Mouse (Mus musculus) urinary bladder, adult 2 months (tissue): ENCODE measurements around the gene Tesc. TPM values are rescaled to one million over a fixed set of nuclear protein-coding genes. Genes with fewer than 3 reads are reported as not detected.

ENCODE experiments used
- DNase-seq: peaks from one replicate; pipeline ENCODE4 v3.0.0; 2022; ENCODE audit warnings: low spot score
- polyA plus RNA-seq: library from polyadenylated mRNA; depleted of rRNA; stranded (reverse); fragments of >200 nt; gene quantifications from 2 replicates; pipeline ENCODE4 v1.2.3, GENCODE M21; 2012; rRNA removed

The Tesc gene
- polyA plus RNA-seq = 1.5 and 2.0 TPM in 2 replicates

DNA sequence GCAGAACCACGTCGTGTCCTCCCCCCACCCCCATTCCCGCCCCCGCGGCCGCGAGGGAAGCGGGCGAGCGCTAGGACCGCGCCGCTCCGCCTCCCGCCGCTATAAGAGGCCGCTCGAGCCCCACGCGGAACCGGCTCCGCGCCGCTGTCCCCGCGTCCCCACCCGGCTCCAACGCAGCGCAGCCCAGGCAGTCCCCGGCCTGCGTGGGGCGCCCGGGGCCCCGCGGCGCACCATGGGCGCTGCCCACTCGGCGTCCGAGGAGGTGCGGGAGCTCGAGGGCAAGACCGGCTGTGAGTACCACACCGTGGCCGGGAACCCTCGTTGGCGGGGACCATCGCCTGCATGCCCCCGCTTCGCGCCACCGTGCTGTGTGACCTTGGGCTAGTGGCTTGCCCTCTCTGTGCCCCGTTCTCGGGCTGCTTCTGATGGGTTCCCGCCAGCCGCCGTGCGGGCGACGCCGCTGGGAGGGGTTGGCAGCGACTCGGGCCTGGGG, at the start of gene Tesc:
Gene Tesc, plus strand, starts transcription at position 46 of the 493 bp plus-strand sequence.
- no peak for DNase-seq

DNA sequence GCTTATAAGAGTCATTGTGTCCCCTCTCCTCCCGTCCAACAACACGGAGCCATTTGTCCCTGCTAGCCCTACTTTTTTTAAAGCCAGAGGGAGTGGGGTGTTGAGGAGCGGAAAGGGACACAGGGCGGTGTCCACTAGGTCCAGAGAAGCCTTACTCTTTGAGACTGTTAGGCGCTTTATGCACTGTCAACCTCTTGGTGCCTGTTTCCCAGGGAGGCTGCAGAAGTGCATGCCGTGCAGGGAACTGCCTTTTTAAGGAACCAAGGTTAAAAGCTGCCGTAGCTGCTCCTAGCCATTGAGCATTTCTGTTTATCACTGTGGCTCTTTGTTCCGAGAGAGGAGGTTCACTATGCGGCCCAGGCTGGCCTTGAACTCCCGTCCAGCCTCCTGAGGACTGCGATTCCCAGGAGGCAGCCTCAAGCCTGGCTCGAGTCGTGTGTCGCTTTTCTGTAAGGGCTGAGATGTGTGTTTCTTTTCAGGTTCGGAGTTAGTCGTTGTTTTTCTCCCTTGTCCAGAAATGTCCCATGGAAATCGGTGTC, 49.3 kb upstream of the Tesc start:
- no peak for DNase-seq

DNA sequence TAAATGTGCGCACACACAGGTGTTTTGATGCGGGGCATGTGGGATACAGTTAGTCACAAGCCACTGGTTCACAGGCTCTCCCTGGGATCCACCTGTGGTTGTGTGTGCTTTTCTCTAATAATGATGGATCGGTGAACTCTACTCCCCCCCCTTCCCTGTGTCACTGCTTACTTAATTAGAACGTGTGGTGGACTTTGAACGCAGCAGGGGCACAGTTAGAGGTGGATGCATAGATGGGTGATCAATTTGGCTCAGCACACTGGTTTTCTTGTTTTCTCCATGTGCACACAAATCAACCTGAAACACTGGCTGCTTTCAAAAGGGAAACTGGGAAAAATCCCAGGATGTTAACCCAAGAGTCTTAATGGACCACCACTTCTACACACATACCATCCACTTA, 48.5 kb upstream of the Tesc start:
- DNase-seq = no peak

DNA sequence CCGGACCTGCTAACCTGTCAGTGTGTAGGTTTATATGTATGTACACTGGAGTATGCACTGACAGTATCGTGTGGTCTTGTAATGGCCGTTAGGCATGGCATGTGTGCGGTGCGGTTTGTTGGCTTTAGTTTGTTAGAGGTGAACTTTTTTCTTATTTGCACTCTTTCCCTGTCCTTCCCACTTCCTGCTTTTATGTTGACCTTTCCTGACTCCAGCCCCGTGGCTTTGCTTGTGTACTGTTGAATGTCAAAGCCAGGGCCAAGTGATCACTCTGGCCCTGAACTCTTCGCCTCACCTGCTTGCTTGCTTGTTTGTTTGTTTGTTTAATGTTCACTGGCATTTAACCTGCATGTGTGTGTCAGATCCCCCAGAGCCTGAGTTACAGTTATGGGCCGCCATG, 46.6 kb upstream of the Tesc start:
- DNase-seq = no peak

DNA sequence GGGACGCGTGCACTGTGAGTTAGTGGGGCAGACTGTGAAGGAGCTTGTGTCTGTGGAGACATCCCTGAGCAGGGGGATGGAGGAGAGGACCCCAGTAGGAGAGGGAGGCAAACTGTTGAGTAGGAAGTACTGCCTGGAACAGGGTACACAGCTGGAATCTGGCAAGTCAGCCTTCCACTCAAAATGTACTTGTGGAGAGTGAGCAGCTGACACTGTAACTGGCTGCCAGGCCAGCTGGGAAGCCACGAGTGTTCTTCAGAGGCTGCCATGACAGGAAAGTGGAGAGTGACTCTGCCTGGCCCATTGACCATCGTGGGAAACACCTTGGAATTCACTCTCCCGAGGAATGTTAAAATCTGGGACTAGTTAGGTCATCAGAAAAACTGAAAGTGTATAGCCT, 45.6 kb upstream of the Tesc start:
- no peak for DNase-seq

DNA sequence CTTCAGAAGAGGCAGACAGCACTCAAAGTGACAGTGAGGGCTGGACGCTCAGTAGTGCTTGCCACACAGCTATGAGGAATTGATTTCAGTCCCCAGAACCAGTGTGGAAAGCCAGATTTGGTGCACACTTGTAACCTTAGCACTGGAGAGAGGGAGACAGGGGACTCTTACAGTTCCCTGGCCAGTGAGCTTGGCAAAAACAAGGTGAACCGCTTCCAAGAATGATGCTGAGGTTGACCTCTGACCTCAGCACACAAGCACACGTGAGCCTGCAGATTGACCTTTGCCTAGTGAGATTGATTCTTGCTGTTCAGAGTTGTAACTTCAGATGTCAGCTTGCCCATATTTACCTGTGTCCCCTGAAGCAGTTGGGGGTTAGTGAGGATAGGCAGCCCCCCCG, 41.2 kb upstream of the Tesc start:
- no peak for DNase-seq

DNA sequence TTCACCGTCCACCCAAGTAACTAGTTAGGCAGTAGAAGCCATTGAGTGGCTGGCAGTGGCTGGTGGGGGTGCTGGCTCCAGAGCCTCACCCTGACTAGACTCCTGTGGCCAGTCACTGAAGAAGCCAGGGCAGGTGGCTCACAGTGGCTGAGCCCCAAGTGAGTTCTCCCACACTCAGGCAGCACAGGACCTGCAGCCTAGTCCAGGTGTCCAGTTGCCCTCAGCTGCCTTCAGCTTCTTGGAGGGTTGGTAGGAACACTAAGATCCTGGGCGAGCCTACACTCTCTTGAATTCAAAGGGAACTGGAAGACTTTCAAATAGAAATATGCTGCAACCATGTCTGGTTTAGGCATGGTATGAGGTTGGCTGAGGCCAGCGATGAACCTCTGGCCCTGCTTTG, 39.7 kb upstream of the Tesc start:
- no peak for DNase-seq

DNA sequence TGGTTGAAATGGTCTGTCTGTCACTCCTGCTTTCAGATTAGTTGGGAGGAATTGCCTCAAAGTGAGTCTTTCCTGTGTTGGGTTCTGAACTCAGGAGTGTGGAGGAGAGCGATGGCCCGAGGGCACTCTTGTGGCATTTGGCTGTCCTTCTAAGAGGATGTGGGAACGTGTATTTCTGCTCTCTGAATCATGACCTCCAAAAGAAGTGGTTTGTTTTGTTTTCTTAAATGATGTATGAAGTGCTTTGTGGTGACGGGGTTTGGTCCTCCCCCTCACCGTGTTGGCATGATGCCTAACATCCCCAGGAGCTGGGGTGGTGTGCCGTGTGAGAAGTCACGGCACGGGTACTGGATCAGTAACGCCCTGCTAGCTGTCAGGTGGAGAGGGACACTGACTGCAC, 39.2 kb upstream of the Tesc start:
- DNase-seq = no peak

DNA sequence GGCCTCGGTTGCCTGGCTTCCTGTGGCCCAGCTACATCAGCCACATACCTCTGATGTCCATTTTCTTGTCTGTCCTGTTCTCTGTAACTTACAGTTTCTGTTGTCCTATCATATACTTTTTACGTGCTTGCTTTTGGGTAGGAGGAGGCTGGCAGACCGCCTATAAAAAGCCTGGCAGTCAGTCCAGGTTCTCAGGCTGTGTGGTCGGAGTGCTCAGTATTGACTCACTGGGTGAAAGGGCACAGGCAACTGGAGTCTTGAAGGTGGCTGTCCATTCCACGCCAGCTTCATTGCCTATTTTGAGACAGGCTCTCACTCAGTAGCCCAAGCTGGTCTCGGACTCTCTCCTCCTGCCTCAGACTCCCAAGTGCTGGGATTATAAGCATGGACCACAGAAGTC, 37.8 kb upstream of the Tesc start:
- DNase-seq = no peak

DNA sequence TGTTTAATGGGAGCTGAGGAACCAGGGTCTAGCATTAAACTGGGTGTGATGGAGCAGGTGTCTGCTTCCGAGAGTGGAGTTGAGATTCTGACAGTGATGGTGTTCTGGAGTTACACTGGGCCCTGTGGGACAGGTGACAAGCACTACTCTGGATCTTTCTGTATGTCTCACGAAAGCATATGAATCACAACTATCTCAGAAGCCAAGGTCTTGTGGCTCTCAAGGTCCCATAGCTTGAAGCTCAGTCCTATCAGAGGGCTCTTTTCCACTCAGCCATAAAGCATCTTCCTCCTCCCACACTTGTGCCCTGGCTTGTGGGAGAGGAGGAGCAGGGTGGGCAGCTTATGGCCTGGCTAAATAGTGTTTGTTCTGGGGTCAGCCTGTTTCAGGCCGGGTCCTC, 36.6 kb upstream of the Tesc start:
- DNase-seq = no peak

DNA sequence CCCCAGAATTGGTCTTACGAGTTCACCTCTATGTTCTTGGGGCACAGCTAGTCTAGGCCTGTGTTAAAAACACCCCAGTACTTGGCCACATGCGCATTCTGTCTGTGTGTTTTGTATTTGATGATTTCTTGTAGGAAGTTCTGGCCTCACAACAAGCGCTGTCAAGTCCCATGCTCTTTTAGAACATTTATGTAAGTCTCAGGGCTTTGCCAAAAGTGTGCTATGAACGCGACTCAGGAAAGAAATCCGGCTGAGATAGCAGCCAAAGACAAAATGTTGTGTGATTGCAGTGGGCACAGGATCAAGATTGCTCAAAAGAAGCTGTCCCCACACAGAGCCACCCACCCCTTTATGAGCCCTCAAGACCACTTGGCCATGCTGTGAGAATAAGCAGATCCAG, 34.0 kb upstream of the Tesc start:
- no peak for DNase-seq

DNA sequence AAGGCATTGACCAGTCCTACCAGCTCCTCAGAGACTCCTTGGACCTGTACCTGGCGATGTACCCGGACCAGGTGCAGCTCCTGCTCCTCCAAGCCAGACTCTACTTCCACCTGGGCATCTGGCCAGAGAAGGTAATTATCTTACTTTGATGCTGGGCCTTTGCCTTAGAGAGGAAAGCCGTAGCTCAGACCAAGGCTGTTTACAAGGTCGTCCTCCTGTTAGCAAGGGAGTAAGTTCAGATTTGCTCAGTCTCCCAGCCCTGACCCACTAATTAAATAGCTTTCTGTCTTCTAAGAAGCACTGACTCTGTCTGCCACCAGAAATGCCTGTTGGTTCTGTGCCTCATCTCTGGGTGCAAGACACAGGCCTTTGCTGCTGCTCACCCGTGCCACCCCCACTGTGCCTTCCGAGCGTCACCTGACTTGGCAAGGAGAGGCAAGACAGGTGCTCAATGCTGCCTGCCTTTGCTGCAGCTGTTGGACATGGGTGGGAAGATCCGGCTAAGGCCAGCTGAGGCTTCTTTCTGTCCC, 32.1 kb upstream of the Tesc start:
- DNase-seq = no peak

DNA sequence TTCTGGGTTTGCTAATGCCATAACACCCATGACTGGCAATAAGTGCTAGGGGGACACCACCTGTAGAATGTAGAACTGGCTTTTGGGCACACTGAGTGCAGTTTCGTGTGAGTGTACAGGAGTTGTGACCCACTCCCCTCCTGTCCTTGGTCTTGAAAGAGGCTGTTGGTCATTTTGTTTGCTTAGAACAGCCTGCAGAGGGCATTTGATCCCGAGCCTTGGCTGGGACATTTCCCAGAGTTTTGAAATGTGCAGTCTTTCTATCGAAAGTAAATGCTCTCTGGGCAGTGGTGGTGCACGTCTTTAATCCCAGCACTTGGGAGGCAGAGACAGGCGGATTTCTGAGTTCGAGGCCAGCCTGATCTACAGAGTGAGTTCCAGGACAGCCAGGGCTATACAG, 31.6 kb upstream of the Tesc start:
- DNase-seq = no peak

DNA sequence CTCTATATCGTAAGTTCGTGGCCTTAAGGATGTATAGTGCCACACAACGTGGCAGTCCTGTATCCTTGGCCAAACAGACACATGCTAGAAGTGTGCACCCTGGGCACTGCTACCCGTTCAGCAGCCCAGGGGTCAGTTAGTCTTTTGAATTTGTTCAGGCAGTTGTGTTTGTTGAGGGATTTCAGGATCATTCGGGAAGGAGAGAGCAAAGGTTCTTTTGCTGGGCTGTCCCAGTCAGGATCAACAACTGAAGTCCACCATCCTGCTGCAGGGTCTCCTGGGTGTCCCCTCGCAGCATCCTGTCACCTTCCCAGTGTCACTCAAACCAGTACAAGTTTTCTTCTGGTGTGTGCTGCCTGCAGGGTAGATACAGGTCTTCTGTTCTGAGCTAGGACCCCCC, 31.0 kb upstream of the Tesc start:
- no peak for DNase-seq

DNA sequence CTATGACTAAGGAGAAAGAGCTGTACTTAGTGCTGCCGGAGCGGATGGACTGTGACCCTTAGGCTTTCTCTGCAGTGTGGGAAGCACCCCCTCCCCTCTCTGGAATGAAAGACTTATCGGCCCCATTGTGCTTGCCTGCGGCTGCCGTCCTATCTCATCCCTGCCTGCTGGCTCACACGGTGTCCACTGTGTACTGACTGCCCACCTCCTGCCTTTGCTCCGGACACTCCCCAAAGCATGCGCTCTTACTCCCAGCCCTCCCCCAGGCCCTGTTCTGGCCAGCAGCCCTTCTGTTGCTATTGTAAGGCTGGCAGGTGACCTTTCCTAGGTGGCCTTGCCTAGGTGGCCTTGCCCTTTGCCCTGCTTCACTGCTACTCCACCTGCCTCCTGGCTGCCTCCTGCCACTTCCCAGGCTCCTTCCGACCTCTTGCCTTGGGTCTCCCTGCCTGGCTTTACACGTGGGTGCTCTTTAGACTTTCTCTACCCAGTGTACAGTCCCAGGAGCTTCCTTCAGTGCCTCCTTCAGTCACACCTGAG, 30.0 kb upstream of the Tesc start:
- DNase-seq = no peak

DNA sequence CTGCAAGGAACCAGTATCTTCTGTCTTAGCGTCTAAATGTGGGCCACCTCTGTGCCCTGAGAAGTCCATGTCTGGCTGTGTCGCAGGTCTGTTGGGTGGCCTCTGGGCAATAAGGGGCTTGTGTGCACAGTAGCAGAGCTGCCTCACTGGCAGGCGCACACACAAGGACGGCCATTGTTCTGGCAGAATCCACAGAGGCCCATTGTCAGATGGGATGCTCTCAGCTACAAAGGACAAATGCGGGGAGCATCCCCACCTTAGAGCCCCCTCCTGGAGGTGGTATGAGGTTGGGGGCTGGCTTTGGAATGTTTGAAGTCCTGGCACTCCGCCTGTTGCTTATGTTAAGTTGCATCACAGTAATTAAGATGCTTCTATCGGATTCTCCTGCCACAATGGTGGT, 28.5 kb upstream of the Tesc start:
- no peak for DNase-seq

DNA sequence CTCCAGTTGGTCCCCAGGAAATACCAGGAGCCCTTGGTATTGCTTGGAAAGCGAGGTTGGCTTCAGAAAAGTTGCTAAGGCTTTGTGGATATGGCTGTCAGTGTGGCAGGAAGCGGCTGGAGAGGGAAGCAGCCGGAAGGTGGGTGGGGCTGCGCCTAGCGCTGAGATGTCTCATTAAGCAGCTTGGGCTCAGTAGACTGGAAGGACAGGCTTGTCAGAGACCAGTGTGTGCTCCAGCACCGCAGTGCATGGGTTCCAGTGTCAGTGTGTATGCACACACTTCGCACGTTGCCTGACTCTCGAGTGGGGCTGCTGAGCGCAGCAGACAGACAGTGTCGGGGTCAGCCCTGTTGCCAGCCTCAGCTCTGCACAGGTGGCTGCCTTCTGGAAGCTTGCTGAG, 28.0 kb upstream of the Tesc start:
- DNase-seq = no peak

DNA sequence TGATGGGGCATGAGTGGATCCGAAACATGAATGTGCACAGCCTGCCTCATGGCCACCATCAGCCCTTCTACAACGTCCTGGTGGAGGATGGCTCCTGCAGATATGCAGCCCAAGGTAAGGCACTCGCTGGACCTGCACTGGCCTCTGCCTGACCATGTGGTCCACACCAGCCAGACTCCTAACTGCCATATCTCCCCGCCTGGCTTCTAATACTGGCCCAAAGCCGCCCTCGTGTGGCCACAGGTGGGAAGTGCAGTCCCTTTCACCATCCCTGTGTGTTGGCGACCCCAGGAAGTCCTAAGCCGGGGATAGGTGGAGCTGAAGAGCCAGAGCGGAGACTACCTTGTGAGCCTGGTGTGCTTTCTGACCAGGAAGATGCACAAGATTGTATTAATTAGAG, 25.5 kb upstream of the Tesc start:
- DNase-seq = peak; percentile 46

DNA sequence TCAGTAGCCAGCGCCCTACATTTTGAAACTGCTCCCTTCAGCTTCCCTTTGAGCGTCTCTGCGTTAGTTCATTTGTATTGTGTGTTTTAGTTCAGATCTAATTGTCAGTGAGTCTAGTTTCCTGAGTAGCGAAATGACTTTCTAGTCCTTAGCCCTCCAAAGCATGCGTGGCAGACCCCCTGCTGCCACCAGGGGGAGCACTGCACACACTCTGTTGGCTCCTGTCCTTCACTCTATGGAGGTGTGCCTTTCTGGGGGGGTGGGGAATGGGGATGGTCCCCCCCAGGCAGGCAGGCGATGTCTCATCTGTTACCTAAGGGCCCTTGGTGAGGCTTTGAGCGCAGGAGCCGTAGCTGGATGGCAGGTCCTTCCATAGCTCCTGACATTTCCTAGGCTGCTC, 22.9 kb upstream of the Tesc start:
- no peak for DNase-seq

DNA sequence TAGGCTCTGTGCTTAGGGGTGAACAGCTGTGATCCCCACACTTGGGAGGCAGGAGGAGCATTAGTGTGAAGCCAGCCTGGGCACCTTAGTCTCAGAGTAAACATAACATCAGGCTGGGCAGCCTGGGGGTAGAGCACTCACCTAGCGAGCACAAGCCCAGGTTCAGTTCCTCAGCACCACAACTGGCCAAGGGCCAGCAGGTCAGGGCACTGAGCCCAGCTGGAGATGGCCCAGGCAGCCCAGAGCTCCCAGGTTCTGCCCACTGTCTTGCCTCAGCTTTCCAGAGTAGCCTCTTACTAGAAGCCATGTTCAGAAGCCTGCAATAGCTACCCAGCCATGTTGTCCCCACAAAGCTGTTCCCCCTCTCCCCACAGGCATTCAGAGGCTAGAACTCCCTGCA, 21.8 kb upstream of the Tesc start:
- DNase-seq = no peak

DNA sequence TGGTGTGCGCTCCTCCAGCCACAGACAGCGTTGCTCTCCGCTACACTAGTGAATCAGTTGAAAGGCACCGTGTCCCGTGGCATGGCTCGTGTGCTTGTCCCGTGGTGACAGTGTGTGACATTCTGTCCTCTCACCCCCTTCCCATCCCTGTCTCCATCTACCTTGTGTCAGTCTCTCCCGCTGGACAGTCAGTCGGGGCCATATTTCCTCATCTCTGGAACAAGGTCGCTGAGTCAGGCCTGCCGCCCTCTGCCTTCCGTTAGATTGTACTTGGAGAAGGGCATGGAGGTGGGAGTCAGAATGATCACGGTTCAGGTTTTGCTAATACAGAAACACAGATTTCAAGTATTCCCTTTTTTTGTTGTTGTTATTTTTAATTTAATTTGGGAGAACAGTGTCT, 19.2 kb upstream of the Tesc start:
- DNase-seq = no peak

DNA sequence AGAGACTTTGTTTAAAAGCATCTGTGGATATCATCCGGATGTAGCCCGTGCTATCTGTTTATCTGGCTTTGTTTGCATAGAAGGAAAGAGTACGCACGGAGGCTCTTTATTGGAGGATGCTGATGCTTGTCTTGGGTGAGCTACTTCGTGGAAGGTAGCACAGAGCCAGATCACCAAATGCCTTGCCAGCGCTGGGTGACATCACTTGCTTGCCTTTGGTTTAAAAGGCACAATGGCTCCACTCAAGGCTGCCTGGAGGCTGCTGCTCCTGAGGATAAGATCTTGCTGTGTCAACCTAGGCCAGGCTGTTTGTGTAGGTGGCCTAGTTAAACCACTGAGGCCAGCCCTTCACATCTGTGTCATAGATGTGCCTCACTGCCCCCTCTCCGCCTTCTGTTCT, 16.7 kb upstream of the Tesc start:
- DNase-seq = no peak

DNA sequence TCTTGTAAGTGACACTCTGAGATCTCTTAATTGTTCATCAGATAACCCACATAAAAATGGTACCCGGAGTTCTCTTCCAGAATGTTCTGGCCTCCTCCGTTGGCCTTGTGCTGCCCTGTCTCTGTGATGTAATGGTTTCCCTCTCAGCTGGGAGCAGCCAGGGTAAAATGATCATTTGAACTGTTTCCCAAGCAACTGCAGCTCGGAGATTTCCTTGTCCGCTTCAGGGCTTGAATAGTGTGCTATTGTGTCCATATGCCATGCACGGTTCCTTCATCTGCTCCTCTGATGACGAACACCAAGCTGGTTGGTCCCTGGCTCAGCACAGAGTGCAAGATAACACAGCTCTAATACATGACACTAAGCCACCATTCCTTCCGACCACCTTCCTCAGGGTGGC, 15.7 kb upstream of the Tesc start:
- DNase-seq = no peak

DNA sequence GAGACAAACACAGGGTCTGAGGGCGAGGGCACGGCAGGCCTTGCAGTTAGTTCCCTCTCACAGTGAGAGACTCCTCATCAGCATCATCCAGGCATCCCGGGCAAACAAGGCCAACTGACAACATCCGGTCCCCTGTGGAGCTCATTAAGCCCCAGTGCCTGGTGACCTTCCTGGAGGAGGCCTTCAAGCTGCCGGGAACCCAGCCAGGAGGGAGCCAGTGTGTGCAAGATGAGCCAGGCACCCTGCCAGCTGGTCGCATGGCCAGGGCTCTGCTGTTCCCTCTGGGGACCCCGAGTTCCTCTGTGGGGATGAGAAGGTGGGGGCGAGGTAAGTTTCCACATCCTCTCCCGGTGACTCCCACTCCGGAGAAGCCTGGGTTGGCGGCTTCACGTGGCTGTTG, 12.5 kb upstream of the Tesc start:
- no peak for DNase-seq
